Mouse (Mus musculus) forebrain, embryonic 13.5 days (tissue): ENCODE measurements at regions not wholly inside any gene's neighbourhood (a gene's known extent, or its start where the extent isn't known, plus 50 kb on each side); places are given as distances from the start of the nearest gene placed in this dataset.
"Not testable (repeated sequence)": the region's sequence is repeated elsewhere in the genome, so short reads cannot be mapped to it uniquely, and the experiment has no call there.

Experiments used
- ATAC-seq: fragments of 200-750 bp; cut with Nextera tagmentation; 2 replicates; pipeline ENCODE4 v1.8.0; 2017
- H3K27ac ChIP-seq: fragments of 300-500 bp; sonication (generic); 2 replicates; pipeline ENCODE4 v1.5.1; 2015; ENCODE audit warnings: inconsistent platforms, mild to moderate bottlenecking, moderate library complexity
- H3K27me3 ChIP-seq: fragments of 300-500 bp; sonication (generic); 2 replicates; pipeline ENCODE4 v1.6.1; 2015; ENCODE audit warnings: mild to moderate bottlenecking, inconsistent platforms
- H3K36me3 ChIP-seq: fragments of 300-500 bp; sonication (generic); 2 replicates; pipeline ENCODE4 v1.6.1; 2015; ENCODE audit warnings: mild to moderate bottlenecking, inconsistent platforms; ENCODE audit not compliant: poor library complexity, severe bottlenecking
- H3K4me1 ChIP-seq: fragments of 300-500 bp; sonication (generic); 2 replicates; pipeline ENCODE4 v1.6.1; 2015; ENCODE audit warnings: inconsistent platforms
- H3K4me2 ChIP-seq: fragments of 300-500 bp; sonication (generic); 2 replicates; pipeline ENCODE4 v1.6.1; 2015; ENCODE audit warnings: inconsistent platforms, mild to moderate bottlenecking, moderate library complexity
- H3K4me3 ChIP-seq: fragments of 300-500 bp; sonication (generic); 2 replicates; pipeline ENCODE4 v1.5.1; 2015; ENCODE audit warnings: mild to moderate bottlenecking, inconsistent platforms
- H3K9ac ChIP-seq: fragments of 300-500 bp; sonication (generic); 2 replicates; pipeline ENCODE4 v1.6.1; 2015; ENCODE audit warnings: mild to moderate bottlenecking, inconsistent platforms
- H3K9me3 ChIP-seq: fragments of 300-500 bp; sonication (generic); replicated peaks from 2 replicates; pipeline ENCODE4 v1.6.1; 2016; ENCODE audit warnings: inconsistent platforms
- WGBS: fragments of 180-500 bp; shearing (Covaris S2); methylation state at CpG from one replicate; pipeline ENCODE4 v1.1.7; 2015; 5-methylcytosine and 5-hydroxymethylcytosine counted together

GRCm38 (mm10) chr9:33629731-33630473 lies 855.8 kb upstream of the Kirrel3 start:
- Histone ChIP-seq H3K4me2 (no peak overlapping the region), H3K9ac (no peak overlapping the region), H3K27ac (peak overlapping the region; percentile 48), H3K27me3 (no peaks in the 10 kb centered on the region), H3K9me3 (no peaks in the 10 kb centered on the region), H3K36me3 (no peaks in the 10 kb centered on the region), H3K4me3 (no peak overlapping the region), H3K4me1 (peaks cover 20% of the 10 kb centered on the region)
- peak; percentile 95 for ATAC-seq
- 26% methylated on average over 6 of the region's 6 CpGs for WGBS

DNA sequence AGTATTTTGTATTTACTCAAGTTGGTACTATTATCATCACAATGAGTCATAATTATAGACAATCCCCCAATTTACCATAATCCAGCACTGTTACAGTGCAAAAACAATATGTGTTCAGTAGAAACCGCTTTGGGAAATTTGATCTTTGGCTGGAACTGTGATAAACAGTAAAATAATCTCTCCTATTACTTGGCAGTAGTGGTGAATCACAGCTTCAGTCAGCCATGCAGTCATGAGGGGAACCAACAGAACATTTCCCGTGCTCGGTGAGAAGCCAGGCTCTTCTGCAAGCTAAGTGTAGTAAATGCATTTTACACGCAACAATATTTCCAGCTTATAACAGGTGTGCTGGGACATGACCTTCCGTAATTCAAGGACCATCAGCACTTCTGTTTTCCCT lies 822.7 kb upstream of the Kirrel3 start:
- ATAC-seq, result no peak
- 93% methylated on average over 5 of the region's 5 CpGs for WGBS
- H3K4me1 ChIP-seq, result no peaks in the 10 kb centered on the region
- H3K4me2 ChIP-seq, result no peak overlapping the region
- no peaks in the 10 kb centered on the region for H3K27me3 ChIP-seq
- H3K36me3 ChIP-seq, result no peaks in the 10 kb centered on the region
- H3K9ac ChIP-seq, result no peak overlapping the region
- H3K9me3 ChIP-seq, result no peaks in the 10 kb centered on the region
- no peak overlapping the region for H3K4me3 ChIP-seq
- H3K27ac ChIP-seq, result no peak overlapping the region

DNA sequence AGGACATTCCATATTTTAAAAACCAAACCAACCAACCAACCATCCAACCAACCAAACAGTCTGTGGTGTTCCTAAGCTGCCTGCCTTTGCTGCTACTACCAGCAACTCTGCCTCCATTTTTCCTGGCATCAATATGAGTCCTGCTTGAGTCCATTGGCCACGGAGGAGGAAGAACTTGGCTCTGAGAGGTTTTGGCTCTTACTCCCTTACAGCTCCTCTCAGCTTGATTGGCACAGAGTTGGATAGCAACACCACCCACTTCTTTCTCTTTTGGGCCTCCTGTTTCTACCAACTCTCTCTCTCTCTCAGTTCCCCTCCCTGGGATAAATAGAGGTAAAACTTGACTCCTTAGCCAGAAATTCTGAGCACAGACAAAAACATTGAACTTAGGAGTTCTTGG lies 804.6 kb upstream of the Kirrel3 start:
- Histone ChIP-seq H3K4me1 (no peaks in the 10 kb centered on the region), H3K36me3 (no peaks in the 10 kb centered on the region), H3K9me3 (no peaks in the 10 kb centered on the region), H3K4me2 (no peak overlapping the region), H3K27me3 (no peaks in the 10 kb centered on the region), H3K9ac (no peak overlapping the region), H3K27ac (no peak overlapping the region), H3K4me3 (no peak overlapping the region)
- no peak for ATAC-seq
- WGBS, result 33% methylated on average over 1 of the region's 1 CpGs

DNA sequence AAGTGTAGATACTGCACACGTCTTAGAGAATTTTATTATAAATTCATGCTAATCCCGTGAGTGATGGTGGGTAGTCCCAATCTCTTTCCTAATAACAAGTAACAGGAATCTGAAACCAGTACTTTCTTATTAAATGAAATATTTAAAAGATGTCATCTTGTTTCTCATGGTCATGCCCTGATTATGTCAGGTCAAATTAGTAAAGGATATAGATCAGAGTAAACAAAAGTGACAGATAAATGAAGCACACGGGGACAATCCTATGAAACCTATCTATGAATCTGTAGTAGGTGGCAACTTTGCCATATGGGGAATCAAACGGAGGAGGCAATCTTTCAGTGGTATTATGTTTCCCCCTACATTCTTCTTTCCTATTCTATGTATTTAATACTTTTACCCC lies 794.0 kb upstream of the Kirrel3 start:
- WGBS, result 91% methylated on average over 4 of the region's 4 CpGs
- no peak overlapping the region for H3K4me2 ChIP-seq
- no peaks in the 10 kb centered on the region for H3K27me3 ChIP-seq
- H3K4me1 ChIP-seq, result no peaks in the 10 kb centered on the region
- H3K9ac ChIP-seq, result no peak overlapping the region
- no peak overlapping the region for H3K4me3 ChIP-seq
- no peak overlapping the region for H3K27ac ChIP-seq
- ATAC-seq, result no peak
- H3K9me3 ChIP-seq, result no peaks in the 10 kb centered on the region
- no peaks in the 10 kb centered on the region for H3K36me3 ChIP-seq

DNA sequence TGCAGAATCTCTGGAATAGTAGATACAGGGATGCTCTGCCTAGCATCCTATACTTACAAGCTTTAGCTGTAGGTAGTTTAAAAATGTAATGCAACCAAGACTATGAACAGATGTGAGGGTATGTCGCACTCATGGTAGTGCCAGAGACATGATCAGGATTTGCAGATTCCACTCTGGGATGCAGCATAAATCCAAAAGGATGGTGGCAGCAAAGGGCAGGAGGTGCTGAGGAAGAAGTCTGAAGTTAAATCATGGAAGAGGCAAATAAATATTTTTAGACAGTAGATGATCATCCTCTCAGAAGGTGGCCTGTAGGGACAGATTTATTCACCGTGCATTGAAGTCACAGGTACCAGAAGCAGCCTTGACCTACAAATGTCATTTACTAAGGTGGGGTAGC lies 768.1 kb upstream of the Kirrel3 start:
- 96% methylated on average over 2 of the region's 2 CpGs for WGBS
- Histone ChIP-seq H3K36me3 (no peaks in the 10 kb centered on the region), H3K27me3 (no peaks in the 10 kb centered on the region), H3K27ac (no peak overlapping the region), H3K4me3 (no peak overlapping the region), H3K9ac (no peak overlapping the region), H3K9me3 (no peaks in the 10 kb centered on the region), H3K4me1 (no peaks in the 10 kb centered on the region), H3K4me2 (no peak overlapping the region)
- no peak for ATAC-seq

DNA sequence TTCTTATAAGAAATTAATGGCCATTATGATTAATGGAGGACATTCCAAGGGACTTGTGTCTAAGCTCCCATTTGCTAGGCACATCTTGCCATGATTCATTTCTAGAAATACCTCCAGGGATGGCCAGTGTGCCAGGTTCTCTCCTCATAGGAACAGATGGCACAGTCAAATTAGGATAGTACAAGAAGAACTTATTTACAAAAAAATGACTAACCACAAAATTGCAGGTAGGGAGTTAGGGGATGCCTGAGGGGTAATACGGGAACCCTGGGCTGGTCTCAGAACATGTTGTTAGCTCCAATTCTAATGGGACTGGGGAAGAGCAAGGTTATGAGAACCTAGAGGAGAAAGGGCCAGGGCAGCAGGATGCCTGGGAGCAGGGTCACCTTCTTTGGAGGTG lies 760.9 kb upstream of the Kirrel3 start:
- ATAC-seq, result no peak
- no peaks in the 10 kb centered on the region for H3K36me3 ChIP-seq
- no peak overlapping the region for H3K9ac ChIP-seq
- H3K9me3 ChIP-seq, result no peaks in the 10 kb centered on the region
- H3K27ac ChIP-seq, result no peak overlapping the region
- H3K4me1 ChIP-seq, result no peaks in the 10 kb centered on the region
- WGBS, result 97% methylated on average over 1 of the region's 1 CpGs
- no peak overlapping the region for H3K4me2 ChIP-seq
- H3K4me3 ChIP-seq, result no peak overlapping the region
- no peaks in the 10 kb centered on the region for H3K27me3 ChIP-seq

- 88% methylated on average over 18 of the region's 37 CpGs for WGBS
- H3K27me3 ChIP-seq, H3K27ac ChIP-seq, H3K4me1 ChIP-seq, H3K4me2 ChIP-seq, ATAC-seq, H3K36me3 ChIP-seq, H3K9me3 ChIP-seq, H3K4me3 ChIP-seq, H3K9ac ChIP-seq: not testable (repeated sequence)
These were observed 757.6 kb upstream of the Kirrel3 start for GRCm38 (mm10) chr9:33728058-33728457.

DNA sequence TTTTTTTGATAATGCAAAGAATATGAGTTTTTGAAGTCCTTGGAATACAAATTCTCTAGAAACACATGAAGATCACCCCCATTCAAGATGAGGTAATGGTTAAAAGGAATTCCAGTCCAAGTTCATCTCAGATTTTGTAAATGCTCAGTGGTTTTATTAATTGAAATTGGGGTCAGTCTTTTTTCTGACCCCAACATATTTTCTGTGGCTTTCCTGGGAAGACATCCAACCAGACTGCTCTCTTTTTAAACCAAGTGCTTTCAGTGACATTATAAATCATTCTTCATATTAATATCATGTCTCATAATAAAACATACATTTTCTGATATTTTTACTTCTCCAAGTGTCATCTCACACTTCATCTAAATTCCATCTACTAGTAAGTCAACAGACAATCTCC lies 725.0 kb upstream of the Kirrel3 start:
- H3K9ac ChIP-seq, result no peak overlapping the region

GRCm38 (mm10) chr9:33766235-33766634 lies 719.5 kb upstream of the Kirrel3 start:
- H3K4me2 ChIP-seq, result no peak overlapping the region
- no peak overlapping the region for H3K27ac ChIP-seq
- H3K9me3 ChIP-seq, result no peaks in the 10 kb centered on the region
- WGBS, result 79% methylated on average over 2 of the region's 2 CpGs
- H3K9ac ChIP-seq, result no peak overlapping the region
- no peak for ATAC-seq
- no peaks in the 10 kb centered on the region for H3K27me3 ChIP-seq
- no peaks in the 10 kb centered on the region for H3K36me3 ChIP-seq
- H3K4me3 ChIP-seq, result no peak overlapping the region
- H3K4me1 ChIP-seq, result no peaks in the 10 kb centered on the region

More for the DNA sequence above, 725.0 kb upstream of the Kirrel3 start:
- Histone ChIP-seq H3K27ac (no peak overlapping the region), H3K4me2 (no peak overlapping the region), H3K4me1 (no peaks in the 10 kb centered on the region), H3K9me3 (no peaks in the 10 kb centered on the region), H3K27me3 (no peaks in the 10 kb centered on the region), H3K36me3 (no peaks in the 10 kb centered on the region), H3K4me3 (no peak overlapping the region)
- ATAC-seq, result no peak

GRCm38 (mm10) chr9:33769811-33770210 lies 715.9 kb upstream of the Kirrel3 start:
- no peaks in the 10 kb centered on the region for H3K9me3 ChIP-seq
- WGBS, result 89% methylated on average over 2 of the region's 2 CpGs
- peaks cover 13% of the 10 kb centered on the region; the same call in 1 of the 2 replicates for H3K4me1 ChIP-seq
- H3K9ac ChIP-seq, result no peak overlapping the region
- no peaks in the 10 kb centered on the region for H3K27me3 ChIP-seq
- no peak for ATAC-seq
- H3K4me2 ChIP-seq, result no peak overlapping the region
- no peak overlapping the region for H3K27ac ChIP-seq
- H3K36me3 ChIP-seq, result no peaks in the 10 kb centered on the region
- H3K4me3 ChIP-seq, result no peak overlapping the region

DNA sequence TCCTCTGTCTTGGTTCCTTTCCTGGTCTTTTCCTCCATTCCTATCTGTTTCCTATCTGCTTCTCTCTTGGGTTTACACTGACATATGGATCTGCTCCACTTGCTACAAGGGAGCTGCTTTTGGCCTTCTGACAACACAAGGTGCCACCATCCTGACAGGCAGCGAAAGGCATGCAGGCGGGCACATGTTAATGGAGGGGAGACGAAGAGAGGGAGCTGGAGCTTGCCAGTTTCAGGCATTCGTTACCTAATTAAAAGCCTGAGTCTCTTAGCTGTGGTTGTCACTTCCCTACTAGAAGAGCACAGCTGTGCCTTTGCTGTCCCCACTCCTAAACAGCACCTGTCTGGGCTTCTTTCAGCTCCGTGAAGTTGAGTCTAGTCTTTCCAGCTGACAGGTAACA lies 711.5 kb upstream of the Kirrel3 start:
- Histone ChIP-seq H3K4me1 (peaks cover 13% of the 10 kb centered on the region; the same call in 1 of the 2 replicates), H3K36me3 (no peaks in the 10 kb centered on the region), H3K27me3 (no peaks in the 10 kb centered on the region), H3K4me3 (no peak overlapping the region), H3K9me3 (no peaks in the 10 kb centered on the region), H3K4me2 (no peak overlapping the region), H3K9ac (no peak overlapping the region), H3K27ac (no peak overlapping the region)
- peak; percentile 90 for ATAC-seq
- WGBS, result 43% methylated on average over 5 of the region's 5 CpGs

DNA sequence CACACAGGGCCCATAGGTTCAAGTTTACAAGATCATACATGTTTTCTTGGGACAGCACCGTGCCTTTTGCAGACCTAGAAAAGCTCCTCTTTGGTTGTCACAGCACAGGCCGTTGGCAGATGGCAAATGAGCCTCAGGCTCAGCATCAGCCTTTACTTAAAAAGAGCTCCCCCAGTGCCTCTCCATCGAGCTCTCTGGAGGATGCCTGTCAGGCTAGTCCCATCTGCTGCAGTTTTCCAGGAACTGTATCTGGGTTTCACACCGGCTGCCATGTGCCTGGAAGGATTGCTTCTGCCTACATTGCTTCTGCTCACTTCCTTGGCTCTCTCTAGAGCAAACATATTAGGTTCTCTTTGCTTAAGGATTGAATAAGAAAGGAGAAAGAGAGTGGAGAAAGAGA lies 695.1 kb upstream of the Kirrel3 start:
- 71% methylated on average over 4 of the region's 4 CpGs for WGBS
- 0 out of 2 replicates have a peak, but pooled peaks have one; percentile 51 for ATAC-seq
- no peak overlapping the region for H3K4me3 ChIP-seq
- H3K4me2 ChIP-seq, result no peak overlapping the region
- no peak overlapping the region for H3K27ac ChIP-seq
- H3K36me3 ChIP-seq, result no peaks in the 10 kb centered on the region
- H3K9ac ChIP-seq, result no peak overlapping the region
- no peaks in the 10 kb centered on the region for H3K9me3 ChIP-seq
- no peaks in the 10 kb centered on the region for H3K4me1 ChIP-seq
- no peaks in the 10 kb centered on the region for H3K27me3 ChIP-seq

- ATAC-seq, result no peak
- H3K9me3 ChIP-seq, result no peaks in the 10 kb centered on the region
- WGBS, result 73% methylated on average over 6 of the region's 6 CpGs
- no peaks in the 10 kb centered on the region for H3K4me1 ChIP-seq
- H3K4me2 ChIP-seq, result no peak overlapping the region
- H3K27me3 ChIP-seq, result no peaks in the 10 kb centered on the region
- no peaks in the 10 kb centered on the region for H3K36me3 ChIP-seq
- H3K4me3 ChIP-seq, result no peak overlapping the region
- no peak overlapping the region for H3K27ac ChIP-seq
- no peak overlapping the region for H3K9ac ChIP-seq
These were observed 685.4 kb upstream of the Kirrel3 start for GRCm38 (mm10) chr9:33800250-33800649.
